Mouse (Mus musculus) cerebellum, adult 18-20 months (tissue): Measurements from ENCODE around the gene Hbb-bt.
"Not testable (repeated sequence)": the region's sequence is repeated elsewhere in the genome, so short reads cannot be mapped to it uniquely, and the experiment has no call there.

Experiments
- DNase-seq, 2 experiments: peaks; one replicate each; pipeline ENCODE4 v3.0.0; 2021

The Hbb-bt gene

DNA sequence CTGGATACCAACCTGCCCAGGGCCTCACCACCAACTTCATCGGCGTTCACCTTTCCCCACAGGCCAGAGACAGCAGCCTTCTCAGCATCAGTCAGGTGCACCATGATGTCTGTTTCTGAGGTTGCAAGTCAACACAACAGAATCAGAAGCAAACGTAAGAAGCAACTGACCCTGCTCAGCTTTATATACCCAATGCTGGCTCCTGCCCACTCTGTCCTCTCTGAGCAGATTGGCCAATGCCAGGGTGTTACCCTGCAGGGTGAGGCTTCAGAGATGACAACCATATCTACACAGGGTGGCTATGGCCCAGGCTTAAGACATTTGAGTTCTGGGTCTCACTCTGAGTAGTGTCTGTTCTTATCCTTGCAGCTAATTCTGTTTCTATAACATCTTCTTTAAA lies at the start of gene Hbb-bt:
Gene Hbb-bt, minus strand, starts transcription at position 231 of the 400 bp plus-strand sequence.
- DNase-seq: no peak

DNA sequence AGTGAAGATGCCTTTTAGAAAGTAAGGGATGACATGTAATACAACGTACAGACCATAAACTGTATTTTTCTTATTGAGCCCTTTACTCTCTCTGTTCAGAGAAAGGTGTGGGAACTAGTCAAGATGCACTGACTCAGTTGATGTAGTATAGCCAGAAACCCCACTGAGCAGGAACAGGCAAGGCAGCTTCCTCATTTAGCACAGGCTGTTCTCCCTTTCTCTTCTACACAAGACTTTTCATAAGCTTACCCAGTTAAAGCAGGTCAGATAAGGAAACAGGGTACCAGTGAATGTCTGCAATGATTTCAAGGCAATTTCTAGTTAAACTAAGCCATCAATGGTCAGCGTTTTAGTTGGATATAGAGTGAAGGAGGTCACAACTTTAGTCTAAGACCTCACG lies 47.7 kb upstream of the Hbb-bt start:
- no peak for DNase-seq

DNA sequence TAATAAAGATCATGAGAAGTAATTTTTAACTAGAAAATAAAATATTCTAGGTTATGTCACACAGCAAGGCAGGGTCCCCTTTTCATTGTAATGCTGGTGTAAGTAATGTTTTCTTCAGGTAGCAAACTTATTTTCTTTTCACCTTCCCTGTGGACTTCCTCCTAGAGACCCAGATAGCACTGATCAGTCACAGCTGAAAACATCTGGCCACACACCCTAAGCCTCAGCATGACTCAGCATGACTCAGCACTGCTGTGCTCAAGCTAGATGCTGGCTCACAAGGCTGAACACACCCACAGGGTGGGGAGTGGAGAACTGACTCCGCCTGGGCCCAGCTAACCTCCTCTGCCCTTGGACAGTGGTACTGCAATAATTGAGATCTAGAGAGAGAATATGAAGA lies 47.1 kb upstream of the Hbb-bt start:
- no peak for DNase-seq

DNA sequence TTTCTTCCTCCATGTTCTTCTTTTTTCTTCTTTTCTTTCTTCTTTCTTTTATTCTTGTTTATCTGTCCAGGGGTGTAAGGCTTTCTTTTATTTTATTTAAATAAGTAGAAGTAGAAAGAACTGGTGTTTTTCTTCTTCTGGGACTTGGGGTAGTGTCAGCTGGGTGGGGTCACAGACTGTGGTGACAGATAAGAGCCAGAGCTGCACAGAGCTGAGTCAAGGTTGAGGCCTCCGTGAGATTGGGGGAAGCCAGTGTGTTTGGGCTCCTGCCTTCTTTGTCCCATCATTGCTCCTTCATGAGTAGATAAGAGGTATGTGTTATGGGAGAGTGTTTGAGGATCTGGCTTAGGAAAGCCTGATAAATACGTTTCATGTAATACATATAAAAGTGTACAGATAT lies 45.3 kb upstream of the Hbb-bt start:
- no peak for DNase-seq

DNA sequence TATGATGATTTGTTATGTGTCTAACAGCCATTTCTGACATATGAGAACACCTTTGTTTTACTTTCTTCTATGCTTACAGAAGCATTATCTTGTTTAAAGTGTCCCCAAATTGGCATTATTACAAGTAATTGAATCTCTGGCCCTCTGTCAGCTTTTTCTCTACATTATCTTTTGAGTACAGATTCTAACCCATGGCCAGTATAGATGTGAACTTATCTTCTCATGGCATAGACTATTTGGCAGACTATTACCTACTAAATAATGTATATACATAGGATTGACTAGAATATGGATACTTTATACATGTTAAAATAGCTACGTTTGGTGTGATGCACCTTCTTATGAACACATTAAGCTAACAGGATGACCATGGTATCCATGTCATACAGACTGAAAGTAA lies 40.9 kb upstream of the Hbb-bt start:
- DNase-seq: no peak

DNA sequence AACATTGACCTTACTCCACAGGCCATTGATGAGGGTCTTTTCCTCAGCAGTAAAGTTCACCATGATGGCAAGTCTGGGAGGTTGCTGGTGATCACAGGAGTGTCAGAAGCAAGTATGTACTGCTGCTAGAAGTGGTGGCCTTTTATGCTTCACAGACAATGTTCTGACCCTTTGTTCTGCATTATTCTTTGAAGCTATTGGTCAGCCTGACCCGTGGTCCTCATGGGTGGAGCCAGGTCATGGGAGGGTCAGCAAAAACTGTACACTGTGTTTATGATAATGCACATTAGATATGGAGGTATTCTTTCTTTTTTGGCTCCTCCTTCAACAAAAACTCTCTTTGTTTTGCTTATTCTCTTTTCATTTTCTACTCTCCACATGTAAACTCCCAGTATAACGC lies 39.3 kb upstream of the Hbb-bt start, which contains the start of gene Hbb-y:
Gene Hbb-y, minus strand, starts transcription at position 127 of the 400 bp plus-strand sequence.
- DNase-seq: no peak

DNA sequence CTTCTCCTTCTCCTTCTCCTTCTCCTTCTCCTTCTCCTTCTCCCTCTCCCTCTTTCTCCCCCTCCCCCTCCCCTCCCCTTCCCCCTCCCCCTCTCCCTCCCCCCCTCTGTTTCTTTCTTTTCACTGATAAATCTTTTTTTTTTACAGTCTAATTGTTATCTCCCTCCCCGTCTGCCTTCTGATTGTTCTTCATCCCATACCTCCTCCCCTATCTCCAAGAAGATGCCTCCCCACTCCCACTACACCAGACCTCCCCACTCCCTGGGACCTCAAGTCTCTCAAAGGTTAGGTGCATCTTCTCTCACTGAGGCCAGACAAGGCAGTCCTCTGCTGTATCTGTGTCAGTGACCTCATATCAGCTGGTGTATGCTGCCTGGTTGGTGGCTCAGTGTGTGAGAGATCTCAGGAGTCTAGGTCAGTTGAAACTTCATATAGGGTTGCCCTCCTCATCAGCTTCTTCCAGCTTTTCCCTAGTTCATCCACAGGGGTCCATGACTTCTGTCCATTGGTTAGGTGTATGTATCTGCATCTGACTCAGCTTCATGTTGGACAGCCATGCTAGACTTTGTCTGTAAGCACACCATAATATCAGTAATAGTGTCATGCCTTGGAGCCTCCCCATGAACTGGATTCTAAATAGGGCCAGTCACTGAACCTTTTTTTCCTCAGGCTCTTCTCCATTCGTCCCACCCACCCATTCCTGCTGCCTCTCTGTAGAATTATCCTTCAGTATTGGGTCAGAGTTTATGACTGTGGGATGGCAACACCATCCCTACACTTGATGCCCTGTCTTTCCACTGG lies 30.9 kb upstream of the Hbb-bt start:
- DNase-seq: no peak

DNA sequence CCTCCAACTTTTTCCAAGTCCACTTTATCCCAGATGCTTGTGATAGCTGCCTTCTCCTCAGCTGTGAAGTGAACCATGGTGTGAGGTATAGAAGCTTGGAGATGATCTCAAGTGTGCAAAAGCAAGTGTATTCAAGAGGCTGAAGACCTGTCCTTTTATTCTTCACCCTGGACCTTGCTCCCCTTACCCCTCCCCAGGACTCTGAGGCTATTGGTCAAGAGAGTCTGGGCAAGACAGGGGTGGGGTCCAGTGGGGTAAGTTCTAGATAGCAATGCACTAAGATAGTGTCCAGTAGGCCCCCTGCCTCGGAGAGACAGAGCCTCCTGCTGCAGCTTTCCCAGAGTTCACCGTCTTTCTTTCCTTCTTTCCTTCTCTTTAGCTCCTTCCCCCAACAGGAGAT lies 29.2 kb upstream of the Hbb-bt start, which contains the start of gene Hbb-bh1:
Gene Hbb-bh1, minus strand, starts transcription at position 131 of the 400 bp plus-strand sequence.
- no peak for DNase-seq

DNA sequence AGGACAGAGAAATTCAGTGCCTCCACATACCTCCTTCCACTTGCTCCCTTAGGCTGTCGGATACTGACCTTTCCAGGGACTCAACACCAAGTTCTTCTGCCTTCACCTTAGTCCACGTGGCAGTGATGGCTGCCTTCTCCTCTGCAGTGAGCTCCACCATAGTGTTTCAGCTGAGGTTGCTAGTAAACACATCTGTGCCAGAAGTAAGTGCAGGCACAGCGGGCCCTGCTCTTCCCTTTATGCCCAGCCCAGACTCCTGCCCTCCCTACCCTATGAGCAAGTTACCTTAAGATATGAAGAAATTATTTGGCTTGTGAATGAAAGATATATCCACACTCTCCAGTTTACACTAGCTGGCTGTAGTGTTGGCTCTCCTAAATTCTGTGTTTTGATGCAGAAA lies 26.5 kb upstream of the Hbb-bt start, which contains the start of gene Hbb-bh2:
Gene Hbb-bh2, minus strand, starts transcription at position 253 of the 400 bp plus-strand sequence.
- no peak for DNase-seq

DNA sequence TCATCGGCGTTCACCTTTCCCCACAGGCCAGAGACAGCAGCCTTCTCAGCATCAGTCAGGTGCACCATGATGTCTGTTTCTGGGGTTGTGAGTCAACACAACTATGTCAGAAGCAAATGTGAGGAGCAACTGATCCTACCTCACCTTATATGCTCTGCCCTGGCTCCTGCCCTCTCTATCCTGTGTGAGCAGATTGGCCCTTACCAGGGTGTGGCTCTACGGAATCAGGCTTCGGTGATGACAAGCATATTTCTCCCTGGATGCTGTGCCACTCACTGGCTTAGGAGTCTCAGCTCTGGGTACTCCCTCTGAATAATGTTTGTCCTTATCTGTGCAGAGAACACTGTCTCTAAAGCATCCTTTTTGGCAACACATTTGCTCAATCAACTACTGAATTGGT lies 14.0 kb upstream of the Hbb-bt start, which contains the start of gene Hbb-bs:
Gene Hbb-bs, minus strand, starts transcription at position 289 of the 400 bp plus-strand sequence.
- DNase-seq: no peak

DNA sequence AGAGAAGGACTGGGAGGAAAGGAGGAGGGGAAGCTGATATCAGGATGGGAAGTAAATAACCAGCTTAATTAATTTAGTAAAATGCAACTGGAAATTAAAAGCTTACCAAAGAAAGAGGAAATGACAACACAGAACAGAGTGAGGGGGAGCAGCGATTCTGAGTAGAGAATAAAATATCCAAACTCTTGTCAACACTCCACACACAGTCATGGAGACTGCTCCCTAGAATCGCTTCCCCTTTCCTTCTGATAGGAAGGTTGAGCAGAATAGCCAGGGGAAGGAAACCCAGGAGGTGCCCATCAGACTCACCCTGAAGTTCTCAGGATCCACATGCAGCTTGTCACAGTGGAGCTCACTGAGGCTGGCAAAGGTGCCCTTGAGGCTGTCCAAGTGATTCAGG lies 13.3 kb upstream of the Hbb-bt start:
- DNase-seq: not testable (repeated sequence)

DNA sequence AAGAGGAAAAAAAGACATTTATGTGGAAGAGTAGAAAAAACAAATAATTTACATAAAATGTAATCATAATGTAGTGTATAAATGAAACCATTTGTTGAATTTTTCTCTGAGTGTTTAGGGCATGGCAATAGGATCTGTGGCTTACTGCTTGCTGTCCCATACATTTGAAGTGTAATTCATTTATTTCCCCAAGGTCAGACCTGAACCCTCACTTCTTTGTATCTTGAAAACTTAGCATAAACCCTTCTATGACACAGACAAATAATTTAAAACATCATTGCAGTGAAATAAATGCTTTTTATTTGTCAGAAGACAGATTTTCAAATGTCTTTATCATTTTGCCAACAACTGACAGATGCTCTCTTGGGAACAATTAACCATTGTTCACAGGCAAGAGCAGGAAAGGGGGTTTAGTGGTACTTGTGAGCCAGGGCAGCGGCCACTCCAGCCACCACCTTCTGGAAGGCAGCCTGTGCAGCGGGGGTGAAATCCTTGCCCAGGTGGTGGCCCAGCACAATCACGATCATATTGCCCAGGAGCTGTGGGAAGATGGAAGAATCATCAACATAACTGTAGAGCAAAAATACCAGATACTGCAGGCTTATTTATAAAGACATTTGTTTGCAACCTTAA lies 12.6 kb upstream of the Hbb-bt start:
- DNase-seq: no peak

DNA sequence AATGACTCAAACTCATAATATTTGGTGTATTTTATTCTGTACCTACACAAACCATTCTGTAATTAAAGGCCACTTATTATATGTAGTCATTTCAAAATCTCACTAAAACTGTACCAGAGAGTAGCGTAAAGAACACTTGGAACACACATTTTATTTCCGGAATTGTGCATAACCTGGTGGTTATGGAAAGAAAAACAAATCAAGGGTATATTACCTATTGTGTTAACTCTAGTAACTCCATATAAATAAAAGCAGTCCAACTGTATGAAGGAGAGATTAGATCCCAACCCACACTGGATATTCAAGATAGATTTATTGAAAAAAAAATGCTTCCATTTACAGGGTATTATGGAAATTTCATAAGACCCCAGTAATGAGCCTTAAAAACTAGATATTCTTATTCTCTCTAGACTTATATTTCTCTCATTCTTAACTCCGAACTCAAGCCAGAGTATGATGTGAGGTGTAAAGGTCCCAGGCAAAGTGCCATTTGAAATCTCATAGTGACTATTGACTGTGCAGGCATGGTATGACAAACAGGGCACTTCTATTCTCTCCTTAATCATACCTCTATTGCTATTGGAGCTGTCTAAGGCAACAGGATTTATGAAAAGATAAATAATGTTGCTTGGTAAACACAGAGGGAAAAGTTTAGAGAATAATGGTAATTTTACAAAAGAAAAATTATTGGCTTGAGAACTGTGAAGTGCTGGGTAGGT lies 11.9 kb upstream of the Hbb-bt start:
- no peak for DNase-seq

DNA sequence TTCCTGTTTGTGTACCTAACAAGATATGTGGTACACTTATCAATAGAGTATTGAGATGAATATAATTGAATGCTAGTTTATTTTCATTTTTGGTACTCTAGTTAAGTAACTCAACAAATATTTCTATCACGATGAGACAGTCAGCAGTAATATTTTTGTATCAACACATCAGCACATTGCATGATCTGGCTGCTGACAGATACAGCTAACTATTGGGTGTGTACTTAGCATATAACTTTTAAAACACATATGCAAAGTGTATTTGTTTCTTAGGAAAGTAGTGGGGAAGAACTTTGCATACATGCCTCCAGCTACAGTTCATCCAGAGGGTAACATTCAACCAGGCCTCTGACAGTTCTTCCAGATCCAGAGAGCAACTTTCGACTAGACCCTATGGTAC lies 10.8 kb upstream of the Hbb-bt start:
- no peak for DNase-seq

DNA sequence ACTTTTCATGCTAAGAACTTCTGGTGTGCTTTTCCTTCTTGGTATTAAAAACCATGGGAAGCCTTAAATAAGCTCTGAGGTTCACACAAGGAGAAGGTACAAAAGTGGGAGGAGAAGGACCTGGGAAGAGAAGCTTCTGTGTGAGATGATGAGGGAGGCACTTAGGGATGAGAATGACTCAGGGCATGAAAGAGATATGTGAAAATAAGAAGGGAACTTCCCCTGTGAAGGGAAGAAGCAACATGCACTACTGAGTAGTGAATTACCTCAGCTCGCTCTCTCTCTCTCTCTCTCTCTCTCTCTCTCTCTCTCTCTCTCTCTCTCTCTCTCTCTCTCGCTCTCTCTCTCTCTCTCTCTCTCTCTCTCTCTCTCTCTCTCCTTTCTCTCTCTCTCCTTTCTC lies 1.3 kb upstream of the Hbb-bt start:
- DNase-seq: not testable (repeated sequence)

DNA sequence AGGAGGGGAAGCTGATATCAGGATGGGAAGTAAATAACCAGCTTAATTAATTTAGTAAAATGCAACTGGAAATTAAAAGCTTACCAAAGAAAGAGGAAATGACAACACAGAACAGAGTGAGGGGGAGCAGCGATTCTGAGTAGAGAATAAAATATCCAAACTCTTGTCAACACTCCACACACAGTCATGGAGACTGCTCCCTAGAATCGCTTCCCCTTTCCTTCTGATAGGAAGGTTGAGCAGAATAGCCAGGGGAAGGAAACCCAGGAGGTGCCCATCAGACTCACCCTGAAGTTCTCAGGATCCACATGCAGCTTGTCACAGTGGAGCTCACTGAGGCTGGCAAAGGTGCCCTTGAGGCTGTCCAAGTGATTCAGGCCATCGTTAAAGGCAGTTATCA lies 644 bp downstream of the Hbb-bt start:
- not testable (repeated sequence) for DNase-seq

DNA sequence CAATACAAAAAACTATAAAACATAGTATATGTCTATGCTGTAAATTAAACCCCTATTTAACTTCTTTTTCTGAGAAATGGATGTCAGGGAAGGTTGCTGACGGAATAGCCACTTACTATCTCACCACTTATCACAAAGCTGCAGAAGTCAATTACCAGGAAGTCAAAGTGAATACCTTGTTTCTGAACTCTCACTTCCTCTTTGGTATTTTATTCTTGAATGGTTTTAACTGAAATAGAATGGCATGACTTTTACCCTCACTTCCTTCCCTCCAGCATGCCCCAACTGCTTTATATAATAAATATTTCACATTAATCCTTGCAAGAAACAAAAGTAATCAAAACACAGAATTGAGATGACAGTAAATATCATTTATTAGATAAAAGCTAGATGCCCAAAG lies 1.6 kb downstream of the Hbb-bt start:
- DNase-seq: no peak

DNA sequence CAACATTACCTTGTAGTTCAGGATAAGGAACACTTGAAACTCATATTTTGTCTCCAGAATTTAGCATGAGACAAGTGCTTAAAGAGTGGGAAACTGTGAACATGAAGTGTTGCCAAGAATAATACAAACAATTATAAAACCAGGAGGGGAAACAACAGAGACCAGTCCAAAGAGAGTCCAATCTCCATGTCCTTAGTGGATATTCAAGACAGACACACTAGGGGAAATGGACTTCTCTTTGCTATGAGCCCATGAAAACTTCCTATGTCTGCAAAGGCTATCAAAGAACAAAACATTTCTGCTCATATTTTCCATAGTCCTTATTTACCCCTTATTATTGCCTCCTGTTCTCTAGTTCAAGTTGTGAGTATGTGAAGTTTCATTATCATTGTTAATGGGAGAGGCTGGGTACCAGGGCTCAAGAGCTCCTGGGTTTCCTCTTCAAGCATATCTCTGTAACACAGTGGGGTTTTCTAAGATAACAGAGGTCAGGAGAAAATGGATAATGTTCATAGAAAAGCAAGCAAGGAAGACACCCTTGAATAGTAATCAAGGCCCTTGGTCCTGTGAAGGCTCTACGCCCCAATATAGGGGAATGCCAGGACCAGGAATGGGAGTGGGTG lies 2.5 kb downstream of the Hbb-bt start:
- DNase-seq: no peak

DNA sequence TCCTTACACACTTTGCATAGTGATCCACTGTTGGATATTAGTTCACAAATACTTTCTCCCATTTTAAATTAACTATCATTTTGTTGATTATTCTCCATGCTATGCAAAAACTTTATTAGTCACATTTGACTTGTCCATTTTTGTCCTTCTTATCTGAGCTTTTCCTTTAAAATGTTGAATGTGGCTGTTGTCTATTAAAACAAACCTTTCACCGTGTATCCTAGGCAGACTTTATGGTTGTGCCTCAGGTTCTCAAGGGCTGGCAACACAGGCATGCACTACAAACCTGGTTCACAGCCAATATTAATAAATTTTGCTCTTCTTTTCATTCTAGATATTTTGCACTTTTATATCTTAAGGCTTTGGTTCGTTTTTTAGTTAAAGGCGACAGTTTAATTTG lies 3.0 kb downstream of the Hbb-bt start:
- no peak for DNase-seq

DNA sequence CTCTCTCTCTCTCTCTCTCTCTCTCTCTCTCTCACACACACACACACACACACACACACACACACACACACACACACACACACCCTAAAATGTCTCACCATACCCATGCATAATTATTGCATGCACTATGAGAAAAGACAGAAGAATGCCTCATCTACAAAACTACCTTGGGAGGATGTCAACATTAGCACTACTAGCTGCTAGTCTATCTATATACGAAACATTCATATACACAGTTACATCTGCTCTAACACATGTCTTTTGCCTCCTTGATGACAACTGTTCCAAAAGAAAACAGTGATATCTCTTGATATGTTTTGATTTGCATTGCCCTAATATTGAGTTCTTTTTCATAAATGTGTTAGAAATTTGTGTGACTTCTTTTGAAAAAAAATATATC lies 3.5 kb downstream of the Hbb-bt start:
- DNase-seq: no peak

DNA sequence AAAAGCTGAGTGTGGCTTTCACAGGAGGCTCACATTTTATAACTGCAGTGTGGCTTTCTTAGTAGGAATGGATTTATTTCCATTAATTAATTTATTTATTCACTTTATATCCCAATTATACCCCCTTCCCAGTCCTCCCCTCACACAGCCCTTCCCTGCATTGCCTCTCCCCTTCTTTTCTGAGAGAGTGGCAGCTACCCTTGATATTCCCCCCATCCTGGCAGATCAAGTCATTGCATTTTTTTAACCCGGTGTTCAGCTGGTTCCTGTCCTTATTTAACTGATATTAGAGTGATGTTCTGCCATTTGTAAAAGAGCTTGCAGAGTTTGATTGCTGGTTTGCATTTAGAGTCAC lies 4.0 kb downstream of the Hbb-bt start:
- DNase-seq: no peak

DNA sequence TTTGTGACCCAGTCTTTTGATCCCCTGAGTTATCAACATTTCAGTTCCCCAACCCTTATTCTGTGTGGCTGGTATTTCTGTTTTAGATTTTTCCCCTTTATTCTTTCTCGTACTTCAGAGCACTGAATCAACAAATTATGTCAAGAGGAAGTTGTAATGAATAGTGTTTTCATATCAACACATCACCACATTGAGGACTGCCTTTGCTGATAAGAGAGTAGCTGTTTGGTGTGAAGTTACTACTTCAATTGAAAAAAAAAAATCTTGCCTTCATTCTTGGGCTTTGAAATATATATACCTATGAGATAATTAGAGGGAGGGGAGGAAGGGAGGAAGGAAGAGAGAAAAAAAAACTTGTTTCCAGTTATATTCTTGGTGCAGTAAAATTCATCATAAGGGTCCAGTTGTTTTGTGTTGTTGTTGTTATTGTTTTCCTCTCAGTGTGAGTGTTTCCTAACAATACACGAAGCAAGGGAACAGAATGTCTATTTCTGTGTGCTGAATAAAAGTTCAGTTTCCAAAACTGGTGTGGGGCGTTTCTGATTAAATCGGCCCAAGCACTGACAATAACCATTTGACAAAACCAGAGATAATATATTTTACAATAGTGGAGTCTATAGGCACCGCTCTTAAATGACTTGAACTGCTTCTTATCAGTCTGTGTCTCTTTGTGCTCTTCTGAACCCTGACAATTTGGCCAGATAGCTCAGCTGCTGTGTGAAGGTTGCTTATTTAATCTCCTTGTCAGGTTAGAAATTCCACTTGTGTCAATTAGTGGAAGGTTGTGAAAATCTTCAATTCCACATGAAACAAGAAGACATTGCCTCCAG lies 4.6 kb downstream of the Hbb-bt start:
- DNase-seq: no peak
